Mouse (Mus musculus): ENCODE results near the gene Adipor2.

The Adipor2 gene

DNA sequence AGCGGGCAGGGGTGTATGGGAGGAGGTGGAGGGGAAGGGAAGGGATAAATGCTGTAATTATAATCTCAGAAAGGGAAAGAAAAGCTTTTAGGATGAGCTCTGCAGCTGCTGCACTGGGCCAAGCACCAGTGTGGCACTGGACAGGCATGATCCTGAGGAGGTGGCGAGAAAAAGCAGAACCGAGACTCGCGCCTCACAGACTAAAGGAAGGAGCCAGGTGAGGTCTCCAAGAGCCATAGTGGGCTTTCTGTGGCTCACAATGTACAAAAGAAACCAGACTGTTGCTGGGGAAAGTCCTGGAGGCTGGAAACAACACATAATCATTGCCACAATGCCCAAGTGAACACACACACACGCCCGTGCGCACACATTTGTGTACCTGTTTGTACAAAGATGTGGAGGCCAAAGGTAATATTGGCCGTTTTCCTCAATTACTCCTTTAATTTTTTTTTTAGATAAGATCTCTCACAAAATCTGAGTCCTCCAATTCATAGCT, 66.8 kb downstream of the Adipor2 start:
- CTCF ChIA-PET, result no interaction called here

DNA sequence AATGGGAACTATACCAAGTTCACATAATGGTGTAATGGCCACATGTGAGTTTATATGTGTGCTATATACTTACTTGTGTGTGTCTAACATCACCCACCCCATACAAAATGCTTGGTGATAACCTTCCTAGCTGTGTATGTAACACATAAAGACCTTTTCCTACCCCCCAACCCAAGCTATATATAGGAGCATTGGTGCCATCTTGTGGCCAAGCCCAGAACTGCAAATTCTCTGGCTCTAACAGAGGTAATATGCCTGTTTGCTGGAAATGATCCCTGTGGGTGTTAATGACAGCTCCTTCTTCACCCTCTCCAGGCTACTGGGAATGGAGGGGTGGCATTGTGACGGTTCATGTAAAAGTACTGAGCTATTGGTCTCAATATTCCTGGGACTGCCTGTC, 69.3 kb downstream of the Adipor2 start:
- CTCF ChIA-PET, result interaction anchor here (0.6 to 1.9 kb wide), 3 partner anchors 21 to 1396 kb away, joined by 3 to 10 read pairs (median 7); no protein-coding TSS in a partner anchor

DNA sequence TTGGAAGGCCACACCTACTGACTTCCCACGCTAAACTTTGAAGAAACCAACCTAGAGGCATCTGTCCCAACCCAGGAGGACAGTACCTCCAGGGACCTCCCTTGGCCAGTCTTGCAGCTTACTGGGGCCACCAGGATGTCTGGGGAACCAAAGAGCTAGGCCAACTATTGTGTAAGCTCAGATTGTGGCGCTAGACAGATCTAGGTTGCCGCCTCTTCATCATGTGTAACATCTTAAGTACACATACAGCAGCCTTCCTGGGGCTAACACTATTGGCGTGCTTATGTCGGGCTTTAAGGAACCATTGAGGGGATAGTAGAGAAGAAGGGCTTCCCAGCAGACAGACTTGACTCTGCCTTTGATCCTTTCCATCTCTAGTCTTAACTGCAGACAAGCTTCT, 69.7 kb downstream of the Adipor2 start:
- CTCF ChIA-PET, result interaction anchor here (0.7 to 1.9 kb wide), 2 partner anchors 22 to 127 kb away, joined by 7 to 10 read pairs; no protein-coding TSS in a partner anchor

DNA sequence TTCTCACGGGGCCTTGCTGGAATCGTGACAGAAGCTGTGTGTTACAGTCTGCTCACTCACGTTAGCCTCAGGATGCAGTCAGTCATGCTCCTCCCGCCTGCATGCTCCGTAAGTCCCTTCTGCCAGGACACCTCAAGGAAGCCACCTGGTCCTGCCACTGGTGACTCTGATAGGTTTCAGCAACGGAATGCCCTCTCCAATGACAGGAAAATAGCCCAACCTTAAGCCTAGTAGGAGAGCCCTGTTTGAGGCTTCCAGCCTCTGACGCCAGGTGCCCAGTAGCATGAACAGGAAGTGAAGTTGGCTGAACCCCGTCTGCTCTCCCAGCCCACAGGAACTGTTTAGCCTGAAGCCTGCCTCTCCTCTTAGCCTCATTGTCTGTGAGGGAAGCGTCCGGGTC, 71.2 kb downstream of the Adipor2 start:
- CTCF ChIA-PET, result no interaction called here

DNA sequence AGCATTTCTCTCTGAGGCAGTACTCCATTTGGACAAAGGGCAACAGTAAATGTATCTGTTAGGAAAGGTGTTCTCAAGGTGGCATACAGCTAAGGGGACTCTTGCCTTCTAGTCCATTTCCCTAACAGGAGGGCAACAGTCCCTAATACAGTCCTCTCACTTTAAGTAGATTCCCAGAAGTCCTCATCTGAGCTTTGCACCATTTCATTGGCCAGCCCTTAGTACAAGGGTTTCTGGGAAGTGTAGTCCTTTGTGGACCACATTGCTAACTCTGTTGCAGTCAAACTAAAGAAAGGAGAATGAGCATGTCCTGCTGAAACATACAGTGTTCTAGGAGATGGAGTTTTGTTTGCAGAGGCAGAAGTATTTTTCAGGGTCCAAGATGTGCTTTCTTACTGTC, 76.1 kb downstream of the Adipor2 start:
- CTCF ChIA-PET, result no interaction called here

DNA sequence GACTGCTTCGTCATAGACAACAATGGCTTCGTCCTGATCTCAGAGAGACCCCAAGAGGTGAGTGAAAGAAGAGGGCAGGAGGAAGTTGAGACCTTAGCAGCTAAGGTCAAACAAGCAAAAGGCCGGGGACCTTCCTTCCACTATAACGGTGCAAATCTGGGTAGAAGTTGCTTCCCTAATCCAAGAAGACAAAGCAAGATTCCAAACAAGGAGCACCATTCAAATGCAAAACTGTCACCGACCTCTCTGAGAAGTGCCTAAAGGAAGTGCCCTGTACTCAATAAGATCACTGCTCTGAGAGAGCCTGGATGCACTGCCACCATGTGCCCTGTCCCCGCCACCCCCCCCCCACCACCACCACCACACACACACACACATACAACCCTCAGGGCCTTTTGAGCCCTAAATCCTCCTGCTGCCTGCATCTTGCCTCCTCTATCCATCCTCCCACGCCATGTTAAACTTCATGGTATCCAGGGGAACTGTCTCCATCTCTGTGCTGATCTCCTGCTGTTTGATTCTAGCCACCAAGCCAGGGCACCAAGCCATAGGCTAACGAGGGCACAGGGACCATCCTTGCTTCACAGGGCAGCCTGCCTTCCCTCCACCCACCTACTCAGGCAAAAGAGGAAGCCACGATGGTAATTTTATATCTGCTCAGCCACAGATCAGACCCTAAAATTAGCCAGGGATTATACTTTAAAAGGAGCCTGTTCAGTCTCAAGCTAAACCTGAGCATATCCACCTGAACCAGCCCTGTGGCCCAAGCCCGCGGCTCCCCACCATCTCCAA, 79.2 kb downstream of the Adipor2 start:
- CTCF ChIA-PET, result no interaction called here

DNA sequence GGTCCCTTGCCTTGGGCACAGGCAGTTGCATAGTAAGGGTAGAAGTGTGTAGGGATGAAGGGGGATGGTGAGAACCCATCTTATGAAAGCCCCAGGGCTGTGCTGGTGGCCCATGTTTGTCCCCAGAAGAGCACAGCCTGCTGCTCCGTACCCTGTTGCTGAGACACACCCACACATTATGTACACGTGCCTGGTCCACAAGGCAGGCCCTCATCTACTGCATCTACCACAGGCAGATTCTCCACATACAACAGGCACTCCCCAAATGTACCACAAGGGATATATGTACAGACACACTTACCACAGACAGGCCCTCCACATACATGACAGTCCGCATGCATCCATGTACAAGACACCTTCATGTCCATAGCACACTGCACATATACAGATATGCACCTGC, 80.2 kb downstream of the Adipor2 start:
- CTCF ChIA-PET, result no interaction called here

DNA sequence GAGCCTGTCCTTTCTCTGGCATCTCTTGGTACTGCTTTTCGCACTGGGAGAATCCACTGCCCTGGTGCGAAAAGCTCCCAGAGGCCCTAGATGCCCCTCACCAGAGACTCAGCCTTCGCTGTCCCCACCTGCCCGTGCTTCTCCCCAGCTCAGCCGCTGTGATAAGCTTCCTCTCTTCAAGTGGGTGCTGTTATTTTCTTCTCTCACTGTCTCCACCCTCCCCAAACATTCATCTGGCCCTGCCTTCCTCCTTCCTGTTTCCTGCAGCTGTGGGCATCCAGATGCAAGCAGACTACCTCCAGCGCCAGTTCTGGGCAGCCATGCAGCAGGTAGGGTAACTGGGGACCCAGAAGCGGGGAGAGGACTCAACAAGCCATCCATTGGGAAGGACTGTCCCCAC, 81.4 kb downstream of the Adipor2 start:
- CTCF ChIA-PET, result interaction anchor here (1.3 kb wide), 1 partner anchor 116 kb away, joined by 3 read pairs; no protein-coding TSS in a partner anchor

DNA sequence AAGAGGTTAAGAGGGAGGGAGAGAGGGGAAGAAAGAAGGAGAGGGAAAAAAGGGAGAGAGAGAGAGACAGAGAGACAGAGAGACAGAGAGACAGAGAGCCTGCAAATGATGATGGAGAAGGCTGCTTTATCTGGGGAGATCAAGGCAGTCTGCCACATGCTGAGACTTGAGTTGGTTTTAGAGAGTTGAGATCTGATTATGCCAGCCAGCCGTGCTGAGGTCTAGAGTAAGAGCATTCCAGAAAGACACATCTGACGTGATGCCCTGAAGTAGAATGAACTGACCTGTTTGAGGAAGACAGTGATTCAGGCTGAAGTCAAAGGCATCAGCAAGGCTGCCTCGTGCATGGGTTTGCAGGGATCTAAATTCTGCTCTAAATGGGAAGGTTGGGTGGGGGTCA, 83.7 kb downstream of the Adipor2 start:
- CTCF ChIA-PET, result no interaction called here

DNA sequence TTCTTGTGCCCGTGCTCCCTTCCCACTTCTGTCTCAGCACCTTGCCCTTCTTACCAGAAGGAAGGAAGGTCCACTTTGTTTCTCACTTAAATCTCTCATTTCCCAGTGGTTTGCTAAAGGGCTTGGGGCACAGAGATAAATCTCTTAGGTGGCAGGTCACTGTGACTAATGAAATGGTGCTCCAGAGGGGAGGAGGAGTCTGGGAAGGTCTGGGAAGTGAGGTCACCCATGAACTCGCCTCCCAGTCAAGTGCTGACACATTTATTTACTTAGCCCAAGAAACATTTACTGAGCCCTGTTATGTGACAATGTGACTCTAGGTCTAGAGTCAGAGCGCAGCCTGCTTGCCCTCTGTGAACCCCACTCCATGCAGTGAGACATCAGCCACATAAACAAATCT, 84.3 kb downstream of the Adipor2 start:
- CTCF ChIA-PET, result no interaction called here

DNA sequence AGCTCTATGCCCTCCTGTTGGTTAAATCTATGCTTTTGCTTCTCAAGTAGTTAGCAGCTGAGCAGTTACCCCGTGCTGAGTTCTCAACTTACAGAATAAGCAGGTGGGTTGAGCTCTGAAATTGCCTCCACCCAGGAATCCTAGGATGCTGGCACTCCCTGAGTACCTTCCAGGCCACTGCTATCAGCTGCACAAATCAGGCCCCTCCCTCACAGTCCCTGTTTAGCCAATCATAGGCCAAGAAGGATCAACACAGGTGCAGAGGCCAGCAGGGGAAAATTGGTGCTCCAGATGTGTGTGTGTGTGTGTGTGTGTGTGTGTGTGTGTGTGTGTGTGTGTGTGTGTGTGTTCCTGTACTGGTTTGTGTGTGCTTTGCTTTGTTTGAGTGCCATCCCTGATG, 85.4 kb downstream of the Adipor2 start:
- CTCF ChIA-PET, result no interaction called here

DNA sequence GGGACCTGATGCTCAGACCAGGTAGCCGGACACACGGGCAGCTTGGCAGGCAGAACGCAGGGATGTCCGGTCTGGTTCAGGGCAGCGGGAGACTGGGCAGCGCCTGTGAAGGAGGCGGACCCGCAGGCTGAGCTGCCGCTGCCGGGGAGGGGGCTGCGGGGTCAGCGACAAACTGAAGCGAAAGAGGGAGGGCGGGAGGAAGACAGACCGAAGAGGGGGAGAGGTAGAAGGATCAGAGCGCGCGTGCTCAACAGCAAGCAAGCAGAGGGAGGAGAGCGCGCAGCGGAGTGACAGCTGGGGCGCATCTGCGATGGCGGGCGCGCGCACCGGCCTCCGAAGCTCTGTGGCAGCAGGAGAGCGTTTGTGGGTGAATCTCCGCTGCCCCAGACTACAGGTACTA, 87.0 kb downstream of the Adipor2 start, which contains the start of gene Lrtm2:
Gene Lrtm2, minus strand, starts transcription at position 261 of the 400 bp plus-strand sequence.
- CTCF ChIA-PET, result no interaction called here

DNA sequence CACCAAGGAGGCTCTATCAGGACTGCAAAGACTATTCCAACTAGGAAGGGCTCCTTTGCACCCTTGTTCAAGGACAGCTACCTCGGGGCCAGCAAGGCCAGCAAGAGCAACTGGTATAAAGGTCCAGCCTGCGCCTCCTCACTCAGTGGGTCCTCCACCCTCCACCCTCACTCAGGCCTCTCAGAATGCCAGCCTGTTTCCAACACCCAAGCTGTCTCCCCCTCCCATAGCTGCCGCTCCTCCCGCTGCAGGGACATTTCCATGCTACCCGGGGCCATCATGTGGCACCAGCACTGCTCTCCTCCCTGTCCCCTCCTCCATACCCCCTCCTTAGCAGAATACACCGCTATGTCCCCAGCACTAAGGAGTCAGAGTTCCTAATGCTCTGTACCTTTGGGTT, 87.6 kb downstream of the Adipor2 start:
- CTCF ChIA-PET, result no interaction called here

DNA sequence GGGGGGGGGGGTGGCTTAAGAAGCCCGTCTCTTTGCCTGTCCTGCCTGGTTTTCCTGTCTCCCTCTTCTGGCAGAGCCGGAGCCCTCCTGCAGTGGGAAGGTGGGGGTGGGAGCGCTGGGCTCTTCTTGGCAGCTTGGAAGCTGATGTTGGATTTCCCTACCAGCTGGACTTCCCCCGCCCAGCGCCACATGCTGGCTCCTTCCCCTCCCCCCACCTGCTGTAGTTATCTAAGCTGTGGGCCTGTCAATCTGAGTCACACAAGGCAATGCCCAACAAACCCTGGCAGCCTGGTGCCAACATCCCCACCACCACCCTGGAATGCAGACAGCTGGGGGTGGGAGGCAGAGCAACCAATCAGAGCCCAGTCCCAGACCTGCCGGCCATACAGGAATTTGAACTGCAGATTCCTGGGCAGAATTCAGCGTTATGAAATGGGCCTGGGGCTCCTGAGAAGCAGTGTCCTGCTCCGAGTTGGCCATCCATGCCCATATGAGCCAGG, 88.2 kb downstream of the Adipor2 start:
- CTCF ChIA-PET, result no interaction called here

DNA sequence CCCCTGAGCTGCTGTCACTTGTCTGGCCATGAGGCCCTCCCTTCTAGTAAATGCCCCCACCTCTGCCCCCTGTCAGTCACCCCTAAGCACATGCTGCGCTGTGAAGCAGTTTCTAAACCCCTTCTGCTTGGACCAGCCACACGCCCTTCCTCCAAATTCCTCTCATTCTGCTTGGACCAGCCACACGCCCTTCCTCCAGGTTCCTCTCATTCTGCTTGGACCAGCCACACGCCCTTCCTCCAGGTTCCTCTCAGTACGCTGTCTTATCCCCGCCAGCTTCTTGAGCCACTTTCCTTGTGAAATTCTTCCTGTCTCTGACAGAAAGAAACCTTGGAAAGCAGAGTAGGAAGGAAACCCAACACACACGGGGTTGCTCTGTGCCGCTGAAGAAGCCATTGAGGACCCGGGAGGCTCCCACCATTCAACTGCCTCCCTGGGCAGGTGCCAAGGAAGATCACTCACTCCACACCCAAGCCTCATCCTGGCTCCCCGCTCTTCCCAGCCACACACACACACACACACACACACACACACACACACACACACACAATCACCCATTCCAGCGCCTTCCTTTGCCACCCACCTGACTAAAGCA, 88.9 kb downstream of the Adipor2 start:
- CTCF ChIA-PET, result no interaction called here

DNA sequence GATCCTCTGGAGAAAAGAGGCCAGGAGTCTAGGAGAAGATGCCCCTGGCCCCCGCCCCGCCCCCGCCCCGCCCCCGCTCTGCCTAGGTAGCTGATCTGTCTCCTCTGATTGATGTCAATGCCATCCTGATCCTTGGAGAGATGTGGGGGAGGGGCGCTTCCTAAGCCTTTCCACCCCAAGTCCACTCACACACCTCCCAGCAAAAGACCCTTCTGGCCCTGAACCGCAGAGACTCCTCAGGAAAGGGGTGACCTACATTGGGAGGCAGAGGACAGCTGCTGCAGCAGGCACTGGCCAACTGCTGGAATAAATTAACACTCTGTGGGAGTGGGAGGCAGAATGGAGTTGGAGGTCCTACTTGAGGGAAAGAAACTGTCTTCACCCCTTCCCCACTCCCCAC, 91.0 kb downstream of the Adipor2 start:
- CTCF ChIA-PET, result no interaction called here

DNA sequence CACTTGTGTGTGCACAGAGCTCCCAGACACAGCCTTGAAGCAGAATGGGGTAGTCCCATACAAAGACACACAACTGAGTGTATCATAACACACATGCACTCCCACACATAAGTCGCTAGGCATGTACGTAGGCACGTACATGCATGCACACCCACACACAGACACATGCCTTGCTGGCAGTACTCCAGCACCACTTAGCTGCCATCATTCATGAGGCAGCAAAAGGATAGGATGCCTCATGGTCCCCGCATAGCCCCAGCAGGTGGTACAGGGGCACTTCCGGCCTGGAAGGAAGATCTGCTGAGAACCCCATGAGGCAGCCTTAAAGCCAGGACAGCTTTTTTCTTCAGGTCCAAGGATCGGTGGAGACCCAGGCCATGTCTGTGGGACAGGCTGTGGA, 91.5 kb downstream of the Adipor2 start:
- CTCF ChIA-PET, result no interaction called here

DNA sequence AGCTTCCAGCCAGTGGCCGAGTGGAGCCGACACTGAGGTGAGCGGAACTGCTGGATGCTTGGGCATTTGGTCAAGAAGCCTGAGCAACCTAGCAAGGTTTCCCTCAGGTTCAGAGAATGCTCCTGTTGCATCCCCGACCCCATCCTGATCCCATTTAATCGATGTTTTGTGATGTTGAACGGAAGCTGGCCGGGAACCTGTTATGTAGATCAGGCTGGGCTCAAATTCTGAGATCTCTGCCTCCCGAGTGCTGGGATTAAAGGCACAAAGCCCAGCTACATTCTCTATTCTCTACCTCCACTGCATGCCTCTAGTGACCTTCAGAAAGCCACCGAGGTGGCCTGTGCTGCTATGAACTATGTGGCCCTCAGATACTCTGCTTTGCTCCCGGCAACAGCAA, 92.7 kb downstream of the Adipor2 start:
- CTCF ChIA-PET, result no interaction called here

DNA sequence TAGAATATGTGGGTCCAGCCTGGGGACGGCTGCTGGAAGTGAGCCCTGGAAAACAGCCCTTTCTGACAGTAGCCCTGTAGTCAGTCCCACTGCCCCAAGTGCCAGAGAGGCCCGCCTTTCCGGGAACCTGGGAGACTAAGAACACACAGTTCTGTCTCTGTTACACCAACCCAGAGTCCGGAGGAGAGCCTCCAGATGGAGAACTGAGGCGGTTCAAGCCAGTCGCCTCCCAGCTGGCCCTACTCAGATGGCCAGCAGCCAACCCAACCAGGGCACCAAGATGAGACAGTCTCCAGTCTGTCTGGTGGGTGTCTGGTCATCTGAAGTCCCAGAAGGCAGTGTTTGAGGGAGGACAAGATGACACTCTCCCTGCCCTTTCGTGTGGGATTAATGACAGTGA, 95.8 kb downstream of the Adipor2 start:
- CTCF ChIA-PET, result interaction anchor here (0.6 kb wide), 1 partner anchor 408 kb away, joined by 3 read pairs; no protein-coding TSS in a partner anchor

DNA sequence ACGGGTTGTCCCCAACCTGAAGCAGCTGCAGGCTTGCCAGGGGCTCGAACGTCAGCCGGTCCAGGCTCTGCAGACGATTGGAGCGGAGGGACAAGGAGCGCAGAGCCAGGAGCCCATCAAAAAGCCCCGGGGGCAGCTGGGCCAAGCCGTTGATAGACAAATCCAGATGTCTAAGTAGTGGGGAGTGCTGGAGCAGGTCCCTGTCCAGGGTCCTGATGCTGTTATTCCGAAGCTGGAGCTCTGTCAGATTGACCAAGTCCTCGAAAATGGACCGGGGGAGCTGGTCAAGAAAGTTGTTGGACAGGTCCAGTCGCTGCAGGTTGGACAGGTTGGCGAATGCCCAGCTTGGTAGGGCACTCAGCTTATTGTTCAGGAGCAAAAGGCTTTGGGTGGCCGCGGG, 97.0 kb downstream of the Adipor2 start:
- CTCF ChIA-PET, result no interaction called here

DNA sequence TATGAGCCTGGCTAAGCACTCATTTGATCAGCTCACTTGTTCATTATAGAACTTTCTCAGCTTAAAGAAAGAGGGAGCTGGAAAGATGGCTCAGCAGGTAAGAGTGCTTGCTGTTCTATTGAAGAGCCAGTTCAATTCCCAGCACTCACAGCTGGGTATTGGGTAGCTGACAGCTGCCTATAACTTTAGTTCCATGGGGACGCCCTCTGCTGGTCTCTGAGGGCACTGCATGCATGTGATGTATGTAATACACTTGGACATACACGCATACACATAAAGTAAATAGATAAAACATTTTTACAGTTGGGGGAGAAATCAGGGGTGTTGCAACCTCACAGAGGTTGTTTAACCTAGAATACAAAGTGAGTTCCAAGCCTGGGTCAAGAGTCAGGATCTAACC, 98.1 kb downstream of the Adipor2 start:
- CTCF ChIA-PET, result no interaction called here

DNA sequence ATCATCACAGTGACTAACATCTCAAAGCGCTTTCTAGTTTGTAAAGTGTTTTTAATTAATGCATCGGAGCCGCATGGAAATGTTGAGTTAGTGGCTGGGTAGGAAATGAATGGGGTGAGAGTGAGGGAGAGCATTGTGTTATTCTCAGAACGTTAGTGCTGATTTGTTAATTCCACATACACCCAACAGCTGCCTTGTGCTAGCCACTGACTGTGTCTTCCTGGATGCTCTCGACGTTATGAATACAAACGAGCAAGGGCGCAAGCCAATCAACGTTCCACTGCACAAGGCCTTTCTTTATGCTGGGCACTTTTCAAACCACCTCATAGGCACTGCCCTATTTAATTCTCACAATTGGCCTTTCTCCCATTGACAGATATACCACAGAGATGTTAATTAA, 98.8 kb downstream of the Adipor2 start:
- CTCF ChIA-PET, result no interaction called here

DNA sequence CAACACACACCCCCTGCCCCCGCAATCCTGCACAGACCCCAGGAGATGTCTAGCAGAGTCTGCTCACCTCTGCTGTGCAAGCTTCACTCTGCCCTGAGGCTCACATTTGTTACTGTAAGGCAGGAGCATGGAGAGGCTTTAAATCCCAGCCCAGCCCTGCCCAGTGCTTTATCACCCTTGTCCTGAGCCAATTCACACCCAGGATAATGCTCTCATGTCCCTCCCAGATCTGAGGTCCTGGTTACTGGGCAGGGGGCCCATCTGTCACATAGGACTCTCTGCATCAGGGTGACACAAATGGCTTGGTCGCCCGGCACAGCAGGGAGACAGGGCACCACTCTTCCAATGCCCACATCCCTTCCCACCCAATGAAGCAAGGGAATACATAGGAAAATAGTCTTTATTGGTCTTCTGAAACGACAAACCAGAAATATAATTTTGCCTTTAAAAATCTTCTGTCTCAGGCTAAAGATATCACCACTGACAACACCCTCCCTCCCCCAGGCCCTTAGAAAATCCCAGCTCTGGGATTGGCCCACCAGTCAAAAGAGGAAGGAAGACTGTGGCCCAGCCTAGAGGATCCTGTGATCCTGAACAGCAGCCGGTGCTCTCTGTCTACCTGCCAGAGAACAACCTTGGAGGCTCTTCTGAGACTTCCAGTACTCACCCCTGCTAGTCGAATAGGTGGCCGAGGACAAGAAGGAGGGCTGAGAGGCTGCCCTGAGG, 102.6 kb downstream of the Adipor2 start:
- CTCF ChIA-PET, result no interaction called here
